Mouse (Mus musculus) natural killer cell, adult 2 months (primary cell): ENCODE measurements around the gene Suclg1.

Experiments
- DNase-seq, 2 experiments: peaks; one replicate each; pipeline ENCODE4 v3.0.0; 2022; ENCODE audit warnings: low spot score in 2 of 2

The Suclg1 gene

GRCm38 (mm10) chr6:73248237-73249048 is at the start of gene Suclg1:
Suclg1 (plus strand) TSS chr6:73248382.
- peak; percentile 89 to 90 for DNase-seq

DNA sequence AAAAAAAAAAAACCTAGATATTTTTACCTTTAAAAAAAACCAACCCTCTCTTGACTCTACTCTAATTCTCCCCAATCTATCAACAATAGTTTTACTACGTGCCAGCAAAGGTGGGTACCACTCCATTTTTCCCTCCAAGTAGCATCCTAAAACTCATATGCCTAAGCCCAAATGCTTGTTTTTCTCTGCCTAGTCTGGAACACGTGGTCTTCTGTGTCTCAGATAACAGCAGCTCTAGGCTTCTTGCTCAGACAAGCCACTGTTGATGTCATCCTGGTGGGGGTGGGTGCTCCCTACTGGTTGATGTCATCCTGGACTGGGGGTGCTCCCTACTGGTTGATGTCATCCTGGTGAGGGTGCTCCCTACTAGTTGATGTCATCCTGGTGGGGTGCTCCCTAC is 44.5 kb upstream of the Suclg1 start:
- no peak for DNase-seq

DNA sequence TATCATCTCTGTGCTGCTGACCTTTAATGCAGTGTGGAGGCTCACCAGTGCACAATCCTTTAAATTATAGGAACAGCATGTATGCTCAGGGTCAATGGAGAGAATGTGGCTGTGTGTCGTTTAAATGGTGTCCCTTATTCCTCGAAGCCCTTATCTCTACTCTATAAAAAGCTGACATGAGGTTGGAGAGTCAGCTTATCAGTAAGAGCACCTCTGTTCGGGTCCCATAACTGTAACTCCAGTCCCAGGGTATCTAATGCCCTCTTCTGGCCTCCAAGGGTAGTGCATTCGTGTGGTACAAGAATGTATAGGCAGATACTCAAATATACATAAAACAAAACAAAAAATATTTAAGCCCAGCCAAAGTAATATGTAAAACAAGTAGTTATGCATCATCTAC is 43.2 kb upstream of the Suclg1 start:
- no peak for DNase-seq

DNA sequence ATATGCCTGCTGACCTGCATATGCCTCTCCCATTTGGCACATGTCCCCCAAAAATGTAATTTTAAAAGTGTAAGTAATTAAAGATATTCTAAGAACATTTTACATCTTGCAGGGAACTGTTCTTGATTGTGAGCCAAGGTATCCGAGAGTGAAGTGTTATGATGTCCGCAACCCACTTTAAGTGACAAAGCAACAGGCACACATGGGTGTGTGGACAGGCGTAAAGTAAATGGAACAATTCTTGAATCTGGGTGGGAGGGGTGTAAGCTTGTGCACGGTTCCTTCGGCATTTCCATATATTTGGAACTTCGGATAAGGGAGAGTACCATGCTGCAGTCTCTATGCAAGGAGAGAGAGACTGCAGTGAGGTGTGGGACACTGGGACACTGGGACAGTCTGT is 38.6 kb upstream of the Suclg1 start:
- DNase-seq, result no peak

DNA sequence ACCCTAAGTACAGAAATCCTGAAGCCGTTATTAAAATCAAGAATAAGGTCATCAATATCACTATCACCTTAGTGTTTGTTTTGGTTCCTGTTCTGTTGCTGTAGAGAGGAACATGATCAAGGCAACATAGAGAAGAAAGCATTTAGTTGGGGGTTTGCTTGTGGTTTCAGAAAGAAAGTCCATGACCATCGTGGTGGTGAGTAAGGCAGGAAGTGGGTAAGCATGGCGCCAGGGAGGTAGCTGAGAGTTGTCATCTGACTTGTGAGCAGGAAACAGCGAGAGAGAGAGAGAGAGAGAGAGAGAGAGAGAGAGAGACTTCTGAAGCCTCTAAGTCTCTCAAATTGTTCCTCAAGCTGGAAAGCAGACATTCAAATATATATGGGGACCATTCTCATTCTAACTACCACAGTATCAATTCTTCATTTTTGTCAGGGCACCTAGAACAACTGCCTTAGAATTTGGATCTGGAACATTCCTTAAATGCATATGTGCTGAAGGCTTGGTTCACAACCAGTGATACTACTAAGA is 37.7 kb upstream of the Suclg1 start:
- peak; percentile 88 to 91 for DNase-seq

DNA sequence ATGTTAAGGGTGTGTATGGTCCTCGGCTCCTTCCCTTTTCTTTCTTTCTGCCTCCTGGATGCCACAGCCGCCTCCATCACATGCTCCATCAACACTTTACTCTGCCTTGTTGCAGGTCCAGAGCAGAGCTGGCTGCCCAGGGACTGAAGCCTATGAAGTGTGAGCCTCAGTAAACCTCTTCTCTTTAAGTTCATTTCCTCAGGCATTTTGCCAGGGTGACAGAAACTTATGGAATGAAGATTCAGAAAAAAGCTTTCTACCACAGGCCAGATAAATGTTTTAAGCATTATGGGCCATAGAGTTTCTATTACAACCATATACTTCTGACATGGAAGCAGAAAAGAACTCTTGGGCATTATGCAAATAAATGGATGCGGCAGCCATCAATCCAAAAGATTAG is 37.1 kb upstream of the Suclg1 start:
- no peak for DNase-seq

GRCm38 (mm10) chr6:73211602-73212001 is 36.6 kb upstream of the Suclg1 start:
- DNase-seq, result no peak

DNA sequence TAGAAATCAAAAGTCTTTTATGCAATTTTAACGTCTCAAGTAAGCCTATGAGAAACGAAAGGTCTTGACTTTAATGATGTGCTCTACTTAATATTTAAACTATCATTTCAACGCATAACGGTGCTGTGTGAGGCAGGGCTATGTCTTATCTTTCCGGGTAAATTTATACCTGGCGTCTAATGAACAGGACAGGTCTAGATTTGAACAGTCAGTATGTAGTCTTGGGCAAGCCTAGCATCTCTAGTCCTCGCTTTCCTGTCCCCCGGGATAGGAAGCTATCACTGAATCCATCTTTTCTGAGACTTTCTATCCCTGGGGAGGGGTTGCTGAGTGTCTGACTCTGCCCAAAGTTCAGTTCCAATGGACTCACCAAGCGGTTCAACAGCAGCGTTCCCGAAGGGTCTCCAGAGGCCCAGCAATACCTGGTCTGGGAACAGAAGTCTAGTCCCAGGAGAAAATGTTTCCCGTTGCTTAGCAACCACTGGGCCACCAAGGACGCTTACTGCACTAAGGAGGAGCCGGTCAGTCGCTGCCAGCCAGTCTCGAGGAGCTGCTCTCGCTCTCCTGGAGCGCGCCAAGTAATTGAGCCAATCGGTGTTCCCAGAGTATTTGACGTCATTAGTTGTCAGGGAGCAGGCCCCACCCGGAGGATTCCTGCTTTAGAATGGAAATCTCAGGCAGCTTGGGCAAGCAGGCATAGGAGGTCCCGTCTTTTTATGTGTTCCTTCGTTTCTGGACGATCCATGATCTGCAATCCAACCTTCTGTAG is 26.8 kb upstream of the Suclg1 start, which contains the start of gene Dnah6:
Gene Dnah6 (minus strand): TSS at position 463 of the 769 bp plus-strand sequence.
- DNase-seq, result peak; percentile 69 to 77

DNA sequence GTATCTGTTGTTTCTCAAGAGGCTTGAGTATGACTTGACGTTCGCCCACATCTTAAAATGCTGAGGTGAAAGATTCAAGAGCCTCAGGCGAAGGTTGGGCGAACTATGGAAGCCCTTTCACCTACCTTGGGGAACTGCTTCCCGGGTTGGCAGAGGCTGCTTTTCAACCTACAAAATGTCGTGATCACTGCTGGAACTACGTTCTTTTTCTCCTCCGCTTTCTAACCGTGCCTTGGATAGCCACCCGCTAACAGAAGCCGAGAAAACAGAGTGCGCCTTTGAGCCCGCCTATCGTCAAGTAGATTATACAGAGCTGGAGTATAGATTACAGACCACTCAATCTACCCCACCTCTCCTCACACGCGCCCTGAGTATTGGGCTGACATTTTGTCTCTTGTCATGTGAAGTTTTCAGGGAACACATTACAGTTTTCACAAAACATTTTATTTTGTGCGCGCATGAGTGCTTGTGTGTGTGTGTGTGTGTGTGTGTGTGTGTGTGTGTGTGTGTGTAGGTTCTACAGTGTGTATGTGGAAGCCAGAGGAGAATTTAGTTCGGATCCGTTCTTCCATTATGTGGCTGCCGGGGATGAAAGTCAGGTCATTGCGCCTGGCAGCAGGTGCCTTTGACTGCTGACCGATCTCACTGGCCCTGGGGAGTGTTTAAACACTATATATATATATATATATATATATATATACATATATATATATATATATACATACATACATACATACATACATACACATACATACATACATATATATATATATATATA is 26.0 kb upstream of the Suclg1 start:
- peak in 1 of 2 experiments; percentile 38 for DNase-seq

DNA sequence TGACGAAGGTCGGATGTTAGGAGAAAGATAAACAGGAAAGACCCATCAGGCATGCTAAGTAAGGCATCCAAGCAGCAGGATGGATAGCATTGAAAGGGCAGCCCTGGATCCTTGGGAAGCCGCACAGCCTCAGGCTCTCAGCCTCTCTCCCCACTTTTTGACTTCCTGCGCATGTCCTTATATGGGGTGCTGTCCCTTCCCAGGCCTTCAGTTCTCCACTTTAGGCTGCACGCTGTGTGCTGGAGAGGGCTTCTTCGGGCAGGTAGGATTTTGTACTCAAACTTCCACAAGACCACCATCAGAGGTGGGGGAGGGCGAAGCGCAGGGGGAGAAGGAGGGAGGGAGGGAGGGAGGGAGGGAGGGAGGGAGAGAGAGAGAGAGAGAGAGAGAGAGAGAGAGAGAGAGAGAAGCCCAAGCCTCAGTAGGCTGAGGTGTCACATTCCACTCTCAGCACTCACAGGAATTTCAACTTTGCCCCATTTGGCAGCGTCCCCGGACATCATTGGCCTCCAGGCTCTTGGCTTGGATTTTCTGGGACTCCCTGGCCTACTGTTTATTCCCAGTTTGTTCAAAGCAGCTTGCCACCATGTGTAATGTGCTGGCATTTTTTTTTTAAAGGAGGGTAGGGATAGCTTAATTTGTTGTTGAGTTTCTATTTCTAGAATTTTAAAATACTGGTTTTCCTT is 25.2 kb upstream of the Suclg1 start:
- DNase-seq, result no peak

DNA sequence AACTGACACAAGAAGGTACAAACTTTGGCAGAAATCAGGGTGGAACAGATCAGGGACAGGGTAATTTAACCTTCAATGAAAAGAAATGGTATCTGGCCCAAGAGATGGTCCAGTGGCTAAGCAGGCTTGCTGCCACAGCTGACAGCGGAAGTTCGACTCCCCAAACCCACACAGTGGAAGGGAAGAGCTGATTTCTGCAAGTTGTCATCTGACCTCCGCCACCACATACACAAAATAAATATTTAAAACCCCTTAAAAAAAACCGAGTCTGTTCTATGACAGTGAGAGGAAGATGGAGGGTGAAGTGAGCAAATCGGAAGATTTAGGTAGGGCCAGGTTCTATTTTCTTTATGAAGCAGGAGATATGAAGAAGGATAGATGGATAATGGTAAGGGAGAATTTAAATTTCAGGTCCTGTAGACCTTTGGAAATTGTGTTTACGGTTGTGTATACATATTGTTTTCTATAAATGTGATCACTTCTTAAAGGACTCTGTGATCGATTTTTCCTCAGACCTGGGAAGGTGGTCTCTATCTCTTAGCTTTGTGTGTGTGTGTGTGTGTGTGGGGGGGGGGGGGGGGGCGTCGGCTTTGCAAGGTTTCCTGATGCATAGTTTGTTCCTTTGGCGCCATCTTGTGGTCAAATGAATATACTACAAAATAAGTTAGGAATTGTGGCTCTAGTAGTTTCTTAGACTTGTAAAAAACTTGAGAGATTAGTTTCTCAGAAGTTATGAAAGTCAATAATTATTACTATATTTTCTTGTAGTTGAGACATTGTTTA is 20.6 kb upstream of the Suclg1 start:
- no peak for DNase-seq

- no peak for DNase-seq
These were observed 19.8 kb upstream of the Suclg1 start for GRCm38 (mm10) chr6:73228408-73228807.

DNA sequence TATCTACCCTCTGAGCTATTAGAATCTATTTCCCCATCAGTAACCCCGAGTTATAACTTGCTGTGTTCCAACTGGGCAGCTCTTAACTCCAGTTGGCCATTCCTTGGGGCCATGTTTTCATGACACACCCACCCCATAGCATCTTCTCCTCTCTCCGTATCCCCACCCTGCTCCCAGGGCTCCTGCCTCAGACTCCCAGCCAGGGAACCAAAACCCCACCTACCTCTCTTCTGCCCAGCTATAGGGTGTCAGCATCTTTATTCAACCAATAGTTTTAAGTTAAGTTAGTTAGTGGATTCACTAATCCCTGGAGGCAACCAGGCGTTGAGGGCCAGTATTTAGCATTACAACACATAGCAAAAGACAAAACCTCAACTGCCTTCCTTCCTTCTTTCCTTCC is 19.3 kb upstream of the Suclg1 start:
- no peak for DNase-seq

- DNase-seq, result no peak
These were observed 16.0 kb upstream of the Suclg1 start for GRCm38 (mm10) chr6:73232152-73232584.

DNA sequence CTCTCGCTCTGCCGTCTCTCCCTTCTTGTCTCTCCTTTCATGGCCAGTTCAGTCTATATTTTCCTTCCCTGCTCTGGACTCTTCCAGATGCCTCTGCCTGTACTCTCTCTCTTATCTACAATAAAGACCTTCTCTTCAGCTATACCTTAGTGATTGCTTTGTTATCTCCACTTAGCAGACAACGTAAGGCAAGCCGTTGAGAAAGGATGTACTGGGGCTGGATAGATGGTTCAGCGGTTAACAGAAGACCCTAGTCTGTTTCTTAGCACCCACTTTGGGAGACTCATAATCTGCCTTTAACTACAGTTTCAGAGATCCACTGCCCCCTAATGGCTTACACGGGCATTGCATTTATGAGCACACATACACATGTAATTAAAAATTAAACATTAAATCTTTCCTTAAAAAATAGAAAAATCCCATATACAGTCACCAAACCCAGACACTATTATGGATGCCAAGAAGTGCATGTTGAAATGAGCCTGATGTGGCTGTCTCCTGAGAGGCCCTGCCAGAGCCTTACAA is 14.9 kb upstream of the Suclg1 start:
- peak in 1 of 2 experiments; percentile 45 for DNase-seq

DNA sequence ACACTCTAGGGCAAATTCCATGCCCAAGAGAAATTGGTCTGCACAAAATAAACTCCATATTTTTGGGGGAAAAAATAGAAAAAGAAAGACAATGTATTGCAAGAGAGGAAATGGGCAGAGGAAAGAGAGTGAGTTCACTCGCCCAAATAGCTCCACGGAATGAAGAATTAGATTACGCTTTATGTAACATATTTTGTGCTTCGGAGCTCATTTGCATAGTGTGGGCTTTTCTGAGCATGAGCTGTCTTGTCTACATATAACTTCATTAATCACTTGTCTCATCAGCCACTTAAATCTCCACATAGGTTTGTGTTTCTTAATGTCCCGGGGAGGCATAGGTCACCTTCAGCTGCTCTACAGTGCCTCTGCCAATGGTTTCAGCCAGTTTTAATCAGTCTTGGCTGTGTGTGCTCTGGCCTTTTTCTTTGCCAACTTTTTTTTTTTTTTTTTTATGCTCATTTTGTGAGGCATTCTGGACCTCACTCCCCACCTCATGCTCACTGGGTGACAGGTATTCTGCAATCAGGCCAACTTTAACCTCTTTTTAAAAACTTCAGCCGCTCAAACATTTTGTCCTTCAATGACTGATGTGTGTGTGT is 13.8 kb upstream of the Suclg1 start:
- DNase-seq, result no peak

- no peak for DNase-seq
These were observed 12.5 kb upstream of the Suclg1 start for GRCm38 (mm10) chr6:73235650-73236049.

DNA sequence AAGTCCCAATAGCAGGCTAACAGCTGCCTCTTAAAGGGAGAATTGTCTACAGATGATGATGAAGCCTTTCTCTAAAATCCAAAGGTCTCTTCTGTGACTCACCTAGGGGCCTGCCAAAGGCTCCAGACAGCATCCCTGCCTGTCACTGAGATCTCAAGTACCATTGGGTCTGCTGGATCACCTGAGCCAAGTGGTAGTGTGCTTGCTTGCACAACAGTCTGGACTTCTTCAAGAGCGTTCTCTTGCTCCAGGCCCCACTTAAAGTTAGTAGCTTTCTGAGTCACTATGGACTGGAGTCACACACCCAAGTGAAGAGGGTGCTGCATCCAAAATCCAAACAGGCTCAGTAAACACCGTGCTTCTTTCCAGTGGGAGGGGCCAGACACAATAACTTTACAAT is 1.4 kb upstream of the Suclg1 start:
- DNase-seq, result no peak

- DNase-seq, result peak; percentile 34 to 62
These were observed 730 bp upstream of the Suclg1 start for GRCm38 (mm10) chr6:73247452-73247851.

GRCm38 (mm10) chr6:73249049-73249422 is 854 bp downstream of the Suclg1 start:
- no peak for DNase-seq
